Mouse (Mus musculus) embryonic facial prominence, embryonic 11.5 days (tissue): ENCODE data around the gene Chil6. TPM values are rescaled to one million over a fixed set of nuclear protein-coding genes. Genes with fewer than 3 reads are reported as not detected.

Experiments
- ATAC-seq: fragments of 200-750 bp; cut with Nextera tagmentation; replicated peaks from 2 replicates; pipeline ENCODE4 v1.8.0; 2017; ENCODE audit warnings: low read depth; ENCODE audit not compliant: insufficient number of reproducible peaks, low FRiP score, low TSS enrichment
- DNase-seq: peaks from one replicate; pipeline ENCODE4 v3.0.0-alpha.2; 2015; ENCODE audit warnings: low spot score
- H3K27ac ChIP-seq: fragments of 300-500 bp; sonication (generic); replicated peaks from 2 replicates; pipeline ENCODE4 v1.5.1; 2014; ENCODE audit warnings: mild to moderate bottlenecking, low read depth, low read length, control low read depth
- H3K27me3 ChIP-seq: fragments of 300-500 bp; sonication (generic); 2 replicates; pipeline ENCODE4 v1.6.1; 2014; ENCODE audit warnings: mild to moderate bottlenecking, low read length, moderate library complexity, mixed read lengths; ENCODE audit not compliant: control insufficient read depth, insufficient read depth
- H3K36me3 ChIP-seq: fragments of 300-500 bp; sonication (generic); replicated peaks from 2 replicates; pipeline ENCODE4 v1.6.1; 2014; ENCODE audit warnings: low read depth, mild to moderate bottlenecking, low read length, moderate library complexity, mixed read lengths; ENCODE audit not compliant: control insufficient read depth, insufficient read depth
- H3K4me1 ChIP-seq: fragments of 300-500 bp; sonication (generic); 2 replicates; pipeline ENCODE4 v1.6.1; 2014; ENCODE audit warnings: low read length, mixed read lengths; ENCODE audit not compliant: control insufficient read depth, insufficient read depth
- H3K4me2 ChIP-seq: fragments of 300-500 bp; sonication (generic); 2 replicates; pipeline ENCODE4 v1.6.1; 2014; ENCODE audit warnings: low read depth, mild to moderate bottlenecking, control low read depth, low read length, moderate library complexity
- H3K4me3 ChIP-seq: fragments of 300-500 bp; sonication (generic); 2 replicates; pipeline ENCODE4 v1.5.1; 2014; ENCODE audit warnings: low read depth, low read length, control low read depth
- H3K9ac ChIP-seq: fragments of 300-500 bp; sonication (generic); replicated peaks from 2 replicates; pipeline ENCODE4 v1.6.1; 2014; ENCODE audit warnings: mild to moderate bottlenecking, control low read depth, low read length
- H3K9me3 ChIP-seq: fragments of 300-500 bp; sonication (generic); replicated peaks from 2 replicates; pipeline ENCODE4 v1.6.1; 2016; ENCODE audit warnings: mild to moderate bottlenecking, low read length, inconsistent platforms, mixed read lengths; ENCODE audit not compliant: control insufficient read depth
- WGBS: fragments of 180-500 bp; shearing (Covaris S2); extraction: QIAGEN DNeasy Blood & Tissue Kit; methylation state at CpG from one replicate; pipeline ENCODE4 v1.1.7; 2014; 5-methylcytosine and 5-hydroxymethylcytosine counted together
- polyA plus RNA-seq: library from polyadenylated mRNA; unstranded; fragments of >200 nt; fragmentation: Nextera tagmentation; extraction: Ambion mirVana; gene quantifications from 2 replicates; pipeline ENCODE4 v1.2.1, GENCODE M21; 2014

The Chil6 gene
- not detected in 2 replicates for polyA plus RNA-seq

GRCm38 (mm10) chr3:106406082-106406481 lies at the start of gene Chil6:
TSS of gene Chil6 (minus strand) at chr3:106406182.
- Histone ChIP-seq H3K27ac (no peak within 1 kb of the TSS), H3K9me3 (no peaks in the 10 kb centered on the region)
- ATAC-seq = no peak

GRCm38 (mm10) chr3:106452616-106453015 lies 46.6 kb upstream of the Chil6 start:
- 79% methylated on average over 4 of the region's 4 CpGs for WGBS
- no peak for ATAC-seq
- no peak overlapping the region for H3K4me3 ChIP-seq

More at GRCm38 (mm10) chr3:106406082-106406481, at the start of gene Chil6:
- Histone ChIP-seq H3K9ac (no peak within 1 kb of the TSS), H3K27me3 (no peaks in the 10 kb centered on the region), H3K4me3 (no peak within 1 kb of the TSS), H3K4me2 (no peak within 1 kb of the TSS), H3K4me1 (no peaks in the 10 kb centered on the region), H3K36me3 (no peaks in the 10 kb centered on the region)
- DNase-seq = no peak

GRCm38 (mm10) chr3:106449567-106449966 lies 43.6 kb upstream of the Chil6 start:
- WGBS = 82% methylated on average over 4 of the region's 4 CpGs
- no peak for ATAC-seq
- H3K4me3 ChIP-seq = no peak overlapping the region

More at GRCm38 (mm10) chr3:106452616-106453015, 46.6 kb upstream of the Chil6 start:
- DNase-seq = no peak
- no peaks in the 10 kb centered on the region for H3K36me3 ChIP-seq
- H3K4me2 ChIP-seq = no peak overlapping the region
- no peak overlapping the region for H3K9ac ChIP-seq
- no peak overlapping the region for H3K27ac ChIP-seq
- H3K9me3 ChIP-seq = no peaks in the 10 kb centered on the region
- H3K4me1 ChIP-seq = no peaks in the 10 kb centered on the region
- no peaks in the 10 kb centered on the region for H3K27me3 ChIP-seq

GRCm38 (mm10) chr3:106448995-106449394 lies 43.0 kb upstream of the Chil6 start:
- ATAC-seq = 0 out of 2 replicates have a peak, but pooled peaks have one; percentile 9
- Histone ChIP-seq H3K4me2 (no peak overlapping the region), H3K9ac (no peak overlapping the region), H3K4me1 (no peaks in the 10 kb centered on the region), H3K27me3 (no peaks in the 10 kb centered on the region), H3K27ac (no peak overlapping the region), H3K4me3 (no peak overlapping the region), H3K9me3 (no peaks in the 10 kb centered on the region), H3K36me3 (no peaks in the 10 kb centered on the region)
- DNase-seq = no peak

More at GRCm38 (mm10) chr3:106449567-106449966, 43.6 kb upstream of the Chil6 start:
- Histone ChIP-seq H3K27ac (no peak overlapping the region), H3K27me3 (no peaks in the 10 kb centered on the region), H3K9me3 (no peaks in the 10 kb centered on the region), H3K9ac (no peak overlapping the region), H3K36me3 (no peaks in the 10 kb centered on the region), H3K4me1 (no peaks in the 10 kb centered on the region), H3K4me2 (no peak overlapping the region)
- DNase-seq = no peak

DNA sequence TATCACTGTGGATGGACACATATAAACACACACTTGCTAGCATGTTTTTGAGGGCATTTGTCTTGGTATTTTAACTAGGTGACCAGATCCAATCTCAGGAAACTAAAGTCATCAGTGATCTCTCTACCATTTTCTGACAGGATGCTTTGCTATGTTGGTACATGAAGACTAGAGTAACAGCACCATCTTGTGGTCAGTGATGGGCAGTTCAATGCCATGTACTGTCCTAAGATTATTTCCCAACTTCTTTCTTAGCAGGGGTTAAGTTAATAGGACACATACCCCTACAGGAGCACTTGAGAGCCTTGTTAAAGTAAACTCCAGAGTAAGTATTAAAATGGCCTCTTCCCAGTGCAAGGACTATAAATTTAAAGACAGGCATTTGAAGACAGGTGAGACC lies 42.6 kb upstream of the Chil6 start:
- ATAC-seq (peak; percentile 83), DNase-seq (peak; percentile 64)
- Histone ChIP-seq H3K9ac (no peak overlapping the region), H3K4me2 (no peak overlapping the region), H3K4me1 (no peaks in the 10 kb centered on the region), H3K9me3 (no peaks in the 10 kb centered on the region), H3K27ac (no peak overlapping the region), H3K4me3 (no peak overlapping the region), H3K27me3 (no peaks in the 10 kb centered on the region), H3K36me3 (no peaks in the 10 kb centered on the region)

Other genes starting within 250 kb of the Chil6 start
- not detected in 2 replicates for gene Chil3, start 238.6 kb downstream of the Chil6 start, polyA plus RNA-seq
- not detected in 2 replicates for gene Chil4, start 186.7 kb downstream of the Chil6 start, polyA plus RNA-seq
- gene Dennd2d, start 76.2 kb upstream of the Chil6 start, polyA plus RNA-seq = 0.80 and 1.2 TPM in 2 replicates
- gene Dram2, start 141.6 kb upstream of the Chil6 start, polyA plus RNA-seq = 40.3 and 44.9 TPM in 2 replicates
- 48.3 and 57.4 TPM in 2 replicates for gene Cept1, start 141.6 kb upstream of the Chil6 start, polyA plus RNA-seq